Mouse (Mus musculus): ENCODE results near the gene Iars2.

DNA sequence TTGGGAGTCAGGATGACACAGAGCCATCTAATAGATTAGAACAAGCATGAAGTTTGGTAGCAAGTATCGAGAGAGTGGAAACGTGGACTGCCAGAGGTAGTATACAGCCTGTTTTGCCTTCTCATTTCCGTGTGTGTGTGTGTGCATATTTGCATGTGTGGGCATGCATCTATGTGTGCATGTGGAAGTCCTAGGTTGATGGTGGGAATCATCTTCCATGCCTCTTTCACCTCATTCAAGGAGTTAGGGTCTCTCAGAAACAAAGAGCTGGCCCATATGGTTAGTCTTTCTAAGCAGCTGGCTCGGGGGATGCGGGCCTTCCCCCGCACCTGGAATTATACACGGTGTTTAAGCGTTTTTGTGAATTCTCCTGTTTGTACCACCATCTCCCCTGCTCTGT is 655 bp upstream of the Iars2 start:
- no peak for TF ChIP-seq MAZ (IDR thresholded peaks at IDR 0.05; ENCODE audit: low read depth, low read length)
- no peak for TF ChIP-seq ZC3H11A (IDR thresholded peaks at IDR 0.05; ENCODE audit: low read depth, low read length)
- no peak for TF ChIP-seq USF2 (conservative IDR thresholded peaks at IDR 0.05; ENCODE audit: low read depth, low read length)
- no peak for TF ChIP-seq CTCF (conservative IDR thresholded peaks at IDR 0.05 in 1 of 2, IDR thresholded peaks at IDR 0.05 in 1 of 2; ENCODE audit: low read depth in 2 of 2, low read length in 2 of 2)
- TF ChIP-seq NELFE (IDR thresholded peaks at IDR 0.05; ENCODE audit: low read depth, low read length), result no peak

Data from CH12.LX (cell line).